Mouse (Mus musculus): Measurements from ENCODE around the gene Blcap.

DNA sequence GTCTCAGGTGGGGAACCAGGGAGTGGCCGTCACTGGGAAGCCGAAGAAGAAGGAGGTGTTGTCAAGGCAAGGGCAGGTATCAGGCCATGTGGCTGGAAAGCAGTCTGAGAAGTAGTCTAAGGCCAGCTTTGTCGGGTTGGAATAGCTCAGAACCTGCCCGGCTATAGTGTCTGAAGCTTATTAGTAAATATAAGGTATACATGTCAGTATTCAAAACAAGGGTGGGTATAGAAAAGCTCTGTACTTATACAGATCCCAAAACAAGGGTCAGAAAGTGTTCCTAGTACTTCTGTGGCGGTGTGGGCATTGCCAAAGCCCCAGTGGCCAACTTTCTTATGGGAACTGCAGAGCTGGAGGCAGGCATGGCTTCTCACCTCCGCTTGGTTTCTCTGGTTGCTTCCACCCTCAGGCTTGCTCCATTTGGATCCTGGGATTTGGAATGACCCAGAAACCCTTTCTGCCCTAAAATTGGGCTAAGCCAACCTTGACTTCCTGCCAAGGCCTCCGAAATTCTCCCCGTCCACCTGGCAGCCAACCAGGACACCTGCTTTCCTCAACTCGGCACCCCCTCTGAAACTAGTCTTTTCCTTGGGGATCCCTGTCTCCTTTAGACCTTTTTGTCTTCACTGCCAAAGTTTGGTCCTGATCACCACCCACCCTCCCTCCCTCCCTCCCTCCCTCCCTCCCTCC, 1.1 kb downstream of the Blcap start:
- TF ChIP-seq POLR2A (IDR thresholded peaks at IDR 0.05; ENCODE audit: low read depth, low read length) (no peak), CTCF (IDR thresholded peaks at IDR 0.05; ENCODE audit: borderline replicate concordance, insufficient read depth, low read length) (no peak)

All from embryonic fibroblast, embryonic 13.5 days (primary cell).